Mouse (Mus musculus) spleen, postnatal 36 days (tissue): ENCODE results near the gene Dhdh.
"Not testable (repeated sequence)": the region's sequence is repeated elsewhere in the genome, so short reads cannot be mapped to it uniquely, and the experiment has no call there.

Experiments used
- DNase-seq, 2 experiments: peaks; one replicate each; pipeline ENCODE4 v3.0.0; 2022; ENCODE audit warnings: low spot score in 2 of 2, mixed read lengths in 1 of 2

Gene Dhdh

DNA sequence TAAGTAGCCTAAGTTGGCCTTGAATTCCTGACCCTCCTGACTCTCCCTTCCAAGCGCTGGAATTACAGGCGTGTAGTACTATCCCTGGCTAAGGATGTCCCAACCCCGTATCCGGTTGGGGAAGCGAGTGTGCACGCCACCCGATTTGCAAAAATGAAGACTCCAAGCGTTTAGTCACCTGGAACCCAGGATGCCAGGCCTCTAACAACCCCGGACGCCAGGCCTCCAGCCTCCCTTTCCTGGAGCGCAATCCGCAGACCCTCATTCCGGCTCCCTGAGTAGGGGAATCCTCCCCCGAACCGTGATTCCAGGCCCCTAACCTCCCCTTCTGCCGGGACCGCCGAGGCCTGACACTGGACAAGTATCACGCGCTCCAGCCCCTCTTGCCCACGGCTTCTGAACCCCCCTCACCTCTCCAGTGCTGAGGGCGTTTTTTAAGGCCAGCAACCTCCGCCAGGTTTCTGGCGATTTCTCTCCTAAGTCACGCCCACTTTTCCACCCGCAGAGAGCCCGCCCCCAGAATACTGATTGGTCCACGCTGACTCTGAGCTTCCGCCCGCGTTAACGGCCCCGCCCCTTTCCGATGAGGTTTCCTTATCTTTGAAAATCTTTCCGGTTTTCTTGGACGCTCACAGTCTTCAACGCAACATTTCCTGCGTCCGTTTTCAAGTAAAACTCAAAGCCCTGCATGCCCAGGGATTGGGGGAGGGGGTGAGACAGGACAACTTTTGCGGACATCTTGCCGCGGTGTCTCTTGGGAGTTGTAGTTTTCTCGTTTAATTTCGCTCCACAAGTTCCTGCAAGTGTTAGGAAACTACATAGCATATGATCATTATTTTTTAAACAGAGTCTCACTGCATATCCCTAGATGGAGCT lies 21.5 kb upstream of the Dhdh start, which contains the start of gene Nucb1:
Nucb1 (minus strand) TSS at position 495 of the 876 bp plus-strand sequence.
- DNase-seq = peak; percentile 92 to 96

DNA sequence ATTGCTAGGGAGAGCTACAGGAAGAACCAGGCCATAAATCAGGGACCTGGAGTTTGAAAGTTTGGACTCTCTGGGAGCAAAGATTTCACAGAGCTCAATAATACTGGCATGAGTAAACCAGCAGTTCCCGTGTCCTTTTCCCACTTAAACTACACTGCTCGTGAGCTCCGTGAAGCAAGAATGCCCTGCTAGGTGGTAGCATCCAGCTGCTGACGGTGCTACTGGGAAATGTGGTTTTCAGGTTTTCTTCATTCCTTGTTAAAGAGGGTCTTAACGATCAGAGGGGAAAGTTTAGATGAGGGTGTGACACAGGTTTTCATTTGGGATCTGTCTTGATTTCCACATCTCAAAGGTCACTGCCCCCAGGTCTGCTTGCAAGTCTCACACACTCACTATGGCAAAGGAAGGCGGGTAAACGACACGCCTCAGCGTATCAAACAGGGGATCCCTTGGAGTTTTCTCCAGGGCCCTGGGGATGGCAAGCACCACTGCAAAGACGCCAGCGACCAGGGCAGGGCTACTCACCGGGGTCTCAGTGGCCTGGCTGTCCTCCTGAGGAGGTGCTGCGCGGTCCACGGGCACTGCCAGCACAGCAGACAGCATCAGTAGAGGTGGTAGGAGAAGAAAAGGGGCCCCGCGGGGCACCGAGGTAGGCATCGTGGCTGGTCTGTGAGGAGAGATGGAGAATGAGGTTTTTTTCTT lies 20.7 kb upstream of the Dhdh start:
- no peak for DNase-seq

DNA sequence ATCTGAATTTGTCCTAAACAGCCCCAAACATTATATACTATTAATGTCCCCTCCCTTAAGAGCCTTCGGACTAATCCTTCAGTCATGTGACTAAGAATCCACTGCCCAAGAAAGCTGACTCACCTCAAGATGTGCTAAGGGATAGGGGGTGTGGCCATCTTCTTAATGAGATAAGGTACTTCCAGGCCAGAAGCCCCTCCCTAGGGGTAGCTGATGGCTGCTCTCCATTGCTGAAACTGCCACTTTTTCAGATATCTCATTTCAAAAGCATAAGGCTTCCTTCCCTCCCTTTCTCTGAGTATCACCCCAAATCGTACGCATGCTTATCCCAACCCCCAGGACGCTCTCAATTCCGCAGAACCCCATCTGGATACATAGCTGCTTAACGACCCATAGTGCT lies 20.0 kb upstream of the Dhdh start:
- DNase-seq = peak; percentile 56 to 82

DNA sequence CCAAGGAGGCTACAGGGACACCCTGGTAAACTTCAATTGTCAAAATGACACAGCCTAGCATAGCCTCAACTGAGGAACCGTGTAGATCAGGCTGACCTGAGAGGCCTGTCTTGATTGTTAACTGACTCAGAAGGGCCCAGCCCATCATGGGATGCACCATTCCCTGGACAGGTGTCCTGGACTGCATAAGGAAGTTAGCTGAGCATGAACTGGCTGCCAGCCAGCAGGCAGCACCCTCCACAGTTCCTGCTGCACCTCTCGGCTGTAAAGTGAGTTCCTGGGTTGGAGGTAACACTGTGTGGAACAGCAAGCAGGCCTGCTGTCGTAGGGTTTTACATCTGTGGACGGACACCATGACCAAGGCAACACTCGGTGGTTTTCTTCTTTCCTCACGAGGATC lies 19.0 kb upstream of the Dhdh start:
- no peak for DNase-seq

DNA sequence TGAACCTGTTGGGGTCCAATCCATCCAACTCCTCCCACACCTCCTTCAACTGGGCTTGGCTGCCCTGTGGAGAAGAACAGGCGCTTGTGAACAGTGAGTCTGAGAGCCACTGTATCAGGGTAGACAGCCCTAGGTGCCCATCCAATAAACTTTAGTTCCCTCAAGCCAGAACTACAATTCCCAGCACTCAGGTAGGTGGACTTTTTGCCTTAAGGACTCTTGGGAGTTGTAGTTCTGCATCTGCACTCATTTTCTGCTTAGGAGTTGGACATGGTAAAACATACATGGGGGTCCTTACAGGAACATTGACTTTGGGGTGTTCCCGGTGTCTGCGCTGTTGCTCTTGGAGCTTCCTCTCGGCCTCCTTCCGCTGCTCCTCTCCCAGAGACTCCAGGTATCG lies 9.8 kb upstream of the Dhdh start:
- no peak for DNase-seq

DNA sequence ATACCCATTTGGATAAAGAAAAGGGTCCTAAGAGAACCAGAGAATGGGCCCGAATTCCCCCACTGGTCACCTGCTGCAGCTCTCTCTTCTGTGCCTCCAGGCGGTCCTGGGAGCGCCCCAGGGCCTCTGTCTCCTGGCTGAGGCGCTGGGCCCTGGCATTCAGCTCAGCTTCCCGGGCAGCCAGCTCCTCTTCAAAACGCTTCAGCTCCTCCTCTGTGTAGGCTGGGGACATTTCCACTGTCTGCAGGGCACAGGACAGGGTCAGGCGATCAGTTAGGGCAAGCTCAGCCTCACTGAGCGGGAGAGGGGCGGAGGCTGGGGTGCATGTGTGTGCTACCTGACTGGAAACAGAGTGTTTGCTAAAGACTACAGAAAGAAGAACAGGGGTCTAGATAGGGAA lies 5.9 kb upstream of the Dhdh start:
- DNase-seq = no peak

DNA sequence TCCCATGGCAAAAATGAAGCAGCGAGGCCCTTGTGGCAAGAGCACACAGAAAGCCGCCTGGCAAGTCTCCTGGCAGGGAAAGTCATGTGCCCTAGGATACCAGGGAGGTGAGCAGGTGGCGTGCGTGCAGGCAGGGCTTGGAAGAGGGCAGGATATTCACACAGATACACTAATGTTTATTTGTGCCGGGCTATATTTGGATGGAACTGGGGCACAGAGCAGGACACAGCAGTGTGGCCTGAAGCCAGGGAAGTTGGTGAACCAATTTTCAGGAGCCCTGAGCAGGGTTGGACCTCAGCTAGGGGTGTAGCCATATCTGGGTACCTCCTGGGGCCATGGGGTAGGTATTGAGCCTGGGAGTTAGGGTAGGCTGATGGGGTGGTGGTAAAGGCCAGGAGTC lies 4.3 kb upstream of the Dhdh start:
- DNase-seq = no peak

DNA sequence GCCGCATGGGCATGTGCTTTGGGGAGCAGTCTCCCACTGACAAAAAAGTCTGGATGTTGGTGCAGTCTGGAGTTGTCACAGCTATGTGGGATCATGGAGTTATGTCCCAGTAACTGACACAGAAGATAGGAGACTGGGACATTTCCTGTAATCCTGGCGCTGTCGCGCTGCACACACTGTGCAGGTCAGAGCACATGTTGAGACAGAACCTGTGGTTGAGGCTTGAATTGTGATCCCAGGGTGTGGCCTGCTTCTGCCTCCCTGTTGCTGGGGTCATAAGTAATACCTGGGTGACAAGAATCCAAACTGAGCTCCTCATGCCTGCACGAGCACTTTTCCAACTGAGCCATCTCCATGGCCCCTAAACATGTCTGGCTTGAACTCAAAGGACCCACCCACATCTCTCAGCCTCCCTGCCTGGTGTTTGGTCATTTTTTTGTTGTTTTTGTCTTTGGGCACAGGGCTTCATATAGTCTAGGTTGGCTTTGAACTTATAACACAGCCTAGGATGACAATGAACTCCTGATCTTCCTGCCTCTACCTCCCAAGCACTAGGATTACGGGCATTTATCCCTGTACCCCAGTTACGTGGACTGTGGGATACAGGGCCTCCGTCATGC lies 3.7 kb upstream of the Dhdh start:
- no peak for DNase-seq

DNA sequence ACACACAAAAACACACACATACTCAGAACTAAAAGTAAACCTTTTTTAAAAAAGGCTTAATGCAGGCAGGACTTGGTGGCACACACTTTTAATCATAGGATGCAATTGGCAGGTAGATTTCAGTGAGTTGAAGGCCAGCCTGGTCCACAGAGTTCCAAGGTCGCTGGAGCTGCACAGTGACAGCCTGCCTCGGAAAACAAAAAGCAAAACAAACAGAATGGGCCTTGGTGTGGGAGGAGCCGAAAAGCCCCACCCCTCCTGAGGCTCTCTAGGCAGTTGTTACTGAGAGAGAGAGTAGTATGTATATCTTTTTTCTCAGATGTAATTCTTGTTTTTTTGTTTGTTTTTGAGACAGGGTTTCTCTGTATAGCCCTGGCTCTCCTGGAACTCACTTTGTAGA lies 2.7 kb upstream of the Dhdh start:
- DNase-seq = no peak

DNA sequence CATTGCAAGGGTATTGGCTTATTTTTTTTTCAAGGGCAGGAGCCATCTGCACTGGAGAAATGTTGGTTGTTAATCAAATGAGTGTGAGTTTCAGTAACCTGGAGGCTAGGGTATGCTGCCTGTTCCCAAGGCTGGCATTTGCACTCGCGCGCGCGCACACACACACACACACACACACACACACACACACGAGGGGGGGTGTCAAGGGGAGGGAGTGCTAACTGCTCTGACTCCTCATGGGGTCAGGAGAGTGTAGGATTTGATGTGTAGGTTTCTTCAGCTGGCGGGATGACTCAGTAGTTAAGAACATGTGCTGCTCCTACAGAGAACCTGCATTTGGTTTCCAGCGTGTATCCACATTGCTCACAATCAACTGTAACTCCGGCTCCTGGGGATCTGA lies 2.2 kb upstream of the Dhdh start:
- DNase-seq = no peak

DNA sequence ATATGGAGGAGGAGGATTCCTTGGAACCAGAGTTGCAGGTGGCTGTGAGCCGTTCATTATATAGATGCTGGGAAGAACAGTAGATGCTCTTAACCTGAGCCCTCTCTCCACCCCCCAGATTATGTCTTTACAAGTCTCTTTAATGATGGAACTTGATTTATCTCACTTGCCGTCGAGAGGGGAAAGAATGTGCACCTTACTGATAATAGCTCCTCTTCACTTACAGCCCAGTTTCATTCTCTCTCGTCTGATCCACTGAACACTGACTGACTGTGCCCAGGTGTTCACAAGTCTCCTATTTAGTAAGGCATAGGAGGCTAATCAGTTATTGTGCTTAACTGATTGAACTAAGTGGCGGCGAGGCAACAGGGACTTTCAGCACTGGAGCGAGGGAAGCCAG lies 973 bp upstream of the Dhdh start:
- no peak for DNase-seq

DNA sequence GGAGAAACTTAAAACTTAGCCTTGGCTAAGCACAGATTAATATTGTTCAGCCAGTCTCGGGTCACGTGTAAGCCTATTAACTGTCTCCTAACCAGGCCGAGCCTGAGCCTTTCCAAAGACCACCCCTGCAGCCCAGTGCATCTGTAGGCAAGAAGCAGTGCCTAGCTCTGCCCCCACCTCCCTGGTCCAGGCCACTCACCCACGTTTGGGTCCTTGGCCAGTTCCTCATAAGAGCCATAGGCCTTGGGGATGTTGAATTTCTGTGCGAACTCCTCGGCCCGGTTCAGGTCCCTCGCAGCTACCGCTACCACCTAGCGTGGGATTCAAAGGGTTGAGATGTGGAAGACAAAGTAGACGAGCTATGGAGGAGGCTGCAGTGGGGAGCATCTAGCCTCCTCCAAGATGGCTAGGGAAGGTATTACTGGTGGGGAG lies 728 bp downstream of the Dhdh start:
- no peak for DNase-seq

DNA sequence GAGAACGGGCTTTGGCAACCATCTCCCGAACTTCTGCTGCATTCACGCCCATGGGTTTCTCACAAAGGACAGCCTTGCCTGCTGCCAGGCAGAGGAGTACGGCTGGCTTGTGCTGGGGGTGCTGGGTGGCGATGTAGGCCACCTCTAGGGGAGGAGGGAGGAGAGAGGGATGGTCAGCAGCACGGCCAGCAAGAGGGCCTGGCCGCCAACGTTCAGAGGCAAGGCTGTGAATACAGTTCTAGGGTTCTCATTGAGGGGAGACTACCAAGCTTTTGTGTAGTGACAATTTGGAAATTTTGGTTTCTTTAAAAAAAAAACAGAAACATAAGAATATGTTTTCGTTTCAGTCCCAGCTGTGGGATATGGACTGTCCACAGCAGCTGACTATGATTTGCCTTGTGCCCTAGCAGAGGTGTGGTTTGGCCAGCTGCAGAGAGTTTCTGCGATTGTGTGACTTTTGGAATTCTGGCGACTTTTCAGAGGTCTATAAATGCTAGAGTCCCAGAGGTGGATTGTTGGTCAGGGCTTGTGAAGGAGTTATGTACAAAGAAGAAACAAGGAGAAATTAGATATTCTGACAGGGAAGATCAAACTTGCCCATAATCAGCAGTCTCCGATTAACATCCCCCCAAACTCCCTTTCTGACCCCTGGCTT lies 1.7 kb downstream of the Dhdh start, which contains the start of gene Gm45808:
Gm45808 (minus strand) TSS at position 51 of the 655 bp plus-strand sequence.
- no peak for DNase-seq

DNA sequence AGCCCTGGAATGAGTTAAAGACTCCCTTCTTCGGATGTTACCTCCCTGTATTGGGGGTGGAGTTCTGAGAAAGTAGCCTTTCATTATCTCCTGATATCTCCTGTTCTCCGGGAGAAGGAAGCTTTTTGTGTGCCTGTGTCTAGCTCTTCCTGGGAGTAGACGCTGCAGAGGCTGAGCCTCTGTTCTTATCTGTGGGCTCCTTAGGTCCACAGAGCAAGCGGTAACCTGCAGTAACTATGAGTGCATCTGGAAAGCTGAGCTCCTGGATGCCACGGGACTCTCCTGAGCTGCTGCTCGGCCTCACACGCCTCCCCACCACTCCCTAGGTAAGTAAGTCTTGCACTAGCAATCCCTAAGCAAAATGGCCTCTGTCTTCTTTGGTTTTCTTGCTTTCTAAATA lies 2.4 kb downstream of the Dhdh start:
- no peak for DNase-seq

DNA sequence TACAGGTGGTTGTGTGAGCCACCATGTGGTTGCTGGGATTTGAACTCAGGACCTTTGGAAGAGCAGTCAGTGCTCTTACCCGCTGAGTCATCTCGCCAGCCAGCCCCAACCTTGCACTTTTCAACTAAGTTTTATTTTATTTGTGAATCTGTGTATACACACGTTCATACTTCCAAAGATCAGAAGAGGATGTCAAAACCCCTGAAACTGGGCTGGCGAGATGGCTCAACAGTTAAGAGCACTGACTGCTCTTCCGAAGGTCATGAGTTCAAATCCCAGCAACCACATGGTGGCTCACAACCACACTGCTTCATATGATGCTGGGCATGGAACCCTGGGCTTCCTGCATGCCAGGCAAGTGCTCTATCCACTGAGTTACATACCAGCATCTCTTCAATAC lies 3.6 kb downstream of the Dhdh start:
- DNase-seq = not testable (repeated sequence)

DNA sequence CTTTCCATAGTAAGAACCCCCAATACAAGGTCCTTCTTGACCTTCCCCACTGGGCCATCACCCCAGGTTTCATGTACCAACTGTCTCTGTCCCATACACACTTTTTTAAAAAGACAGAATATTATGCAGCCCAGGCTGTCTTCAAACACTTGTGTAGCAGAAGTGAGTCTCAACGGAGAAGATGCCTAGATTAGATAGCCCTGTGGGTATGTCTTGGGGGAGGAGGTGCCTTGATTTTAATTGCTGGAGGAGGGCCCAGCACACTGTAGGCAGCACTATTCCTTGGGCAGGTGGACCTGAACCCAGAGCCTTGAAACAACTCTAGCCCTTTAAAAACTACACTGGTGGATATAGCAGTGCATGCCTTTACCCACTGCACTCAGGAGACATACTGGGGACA lies 6.4 kb downstream of the Dhdh start:
- no peak for DNase-seq

DNA sequence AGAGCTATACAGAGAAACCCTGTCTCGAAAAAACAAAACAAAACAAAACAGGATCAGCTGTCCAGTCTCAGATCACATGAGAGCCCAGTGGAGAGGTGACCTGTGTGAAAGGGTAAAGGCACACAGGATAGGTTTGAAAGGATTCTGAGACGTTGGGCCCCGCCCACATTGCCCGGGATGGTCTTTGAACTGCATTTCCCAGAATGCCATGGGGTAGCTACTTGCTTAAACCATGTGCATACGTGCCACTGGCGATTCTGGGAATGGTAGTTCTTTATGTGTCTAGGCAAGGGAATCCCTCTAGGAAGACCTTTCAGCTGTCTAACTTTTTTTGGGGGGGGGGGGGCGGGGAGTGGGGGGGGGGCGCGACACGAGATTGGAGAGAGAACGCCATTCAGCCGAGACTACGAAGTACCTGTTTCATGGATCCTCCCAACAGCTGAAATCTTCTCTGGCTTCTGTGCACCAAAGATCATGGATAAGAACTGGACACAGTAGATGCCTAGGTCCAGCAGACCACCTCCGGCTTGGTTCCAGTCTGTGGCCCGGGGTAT lies 7.2 kb downstream of the Dhdh start, which contains the start of gene Tulp2:
Tulp2 (plus strand) TSS at position 504 of the 554 bp plus-strand sequence.
- peak; percentile 55 to 71 for DNase-seq

DNA sequence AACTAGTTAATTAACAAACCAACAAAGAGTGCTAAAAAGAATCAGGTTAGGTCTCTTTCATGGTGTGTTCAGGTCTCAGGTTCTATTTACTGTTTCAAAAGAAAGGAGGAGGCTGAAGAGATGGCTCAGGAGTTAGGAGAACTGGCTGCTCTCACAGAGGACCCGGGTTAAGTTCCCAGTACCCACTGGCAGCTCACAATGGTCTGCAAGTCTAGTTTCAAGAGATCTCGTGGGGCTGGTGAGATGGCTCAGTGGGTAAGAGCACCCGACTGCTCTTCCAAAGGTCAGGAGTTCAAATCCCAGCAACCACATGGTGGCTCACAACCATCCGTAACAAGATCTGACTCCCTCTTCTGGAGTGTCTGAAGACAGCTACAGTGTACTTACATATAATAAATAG lies 8.3 kb downstream of the Dhdh start:
- not testable (repeated sequence) for DNase-seq

DNA sequence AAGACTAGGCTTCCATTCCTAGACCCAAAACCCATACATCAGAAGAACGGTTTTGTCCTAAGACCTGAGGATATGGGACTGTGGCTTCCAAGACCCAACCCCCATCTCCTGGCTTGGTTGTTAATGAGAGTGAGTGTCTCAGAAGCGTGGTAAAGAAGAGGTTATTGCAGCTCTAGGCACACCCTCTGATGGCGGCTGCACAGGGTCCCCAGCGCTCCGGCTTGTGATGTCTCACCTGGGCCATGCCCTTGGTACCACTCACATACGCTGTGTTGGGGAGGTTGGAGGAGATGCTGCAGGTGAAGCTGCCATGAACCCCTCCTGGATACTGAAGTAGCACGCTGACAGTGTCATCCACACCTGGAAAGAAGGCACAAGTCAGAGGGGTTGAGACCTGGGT lies 9.8 kb downstream of the Dhdh start:
- DNase-seq = no peak

DNA sequence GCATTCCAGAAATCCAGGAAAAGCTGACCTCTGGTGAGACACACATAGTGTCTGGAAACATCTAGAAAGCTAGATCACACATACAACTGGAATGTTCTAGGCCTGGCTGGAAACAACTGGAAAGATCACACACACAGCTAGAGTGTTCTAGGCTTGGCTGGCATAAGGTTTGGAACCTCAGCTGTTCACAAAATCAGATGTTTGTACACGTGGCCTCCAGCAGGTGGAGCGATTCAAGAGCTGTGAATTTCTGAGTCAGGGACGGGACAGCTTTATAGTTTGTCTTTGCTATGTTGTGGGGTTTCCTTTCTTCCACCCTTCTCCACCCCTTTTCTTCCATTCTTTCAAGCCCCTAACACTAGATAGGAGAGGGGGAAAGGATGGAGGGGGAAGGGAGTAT lies 11.6 kb downstream of the Dhdh start:
- peak; percentile 47 to 54 for DNase-seq

DNA sequence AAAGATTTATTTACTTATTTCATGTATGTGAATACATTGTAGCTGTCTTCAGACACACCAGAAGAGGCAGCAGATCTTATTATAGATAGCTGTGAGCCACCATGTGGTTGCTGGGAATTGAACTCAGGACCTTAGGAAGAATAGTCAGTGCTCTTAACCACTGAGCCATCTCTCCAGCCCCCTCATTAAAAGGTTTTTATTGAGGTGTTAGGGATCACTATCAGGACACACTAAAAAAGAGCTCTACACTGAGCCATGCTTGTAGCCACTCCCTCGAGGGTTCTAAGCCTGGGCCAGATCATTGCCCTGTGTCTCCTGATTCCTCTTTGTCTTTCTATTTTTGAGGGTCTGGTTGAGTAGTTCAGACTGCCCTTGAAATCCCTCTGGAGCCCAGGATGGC lies 12.2 kb downstream of the Dhdh start:
- DNase-seq = no peak
